Mouse (Mus musculus): Measurements from ENCODE around the gene Trpt1.
"Not testable (repeated sequence)": the region's sequence is repeated elsewhere in the genome, so short reads cannot be mapped to it uniquely, and the experiment has no call there.

Trpt1 gene

DNA sequence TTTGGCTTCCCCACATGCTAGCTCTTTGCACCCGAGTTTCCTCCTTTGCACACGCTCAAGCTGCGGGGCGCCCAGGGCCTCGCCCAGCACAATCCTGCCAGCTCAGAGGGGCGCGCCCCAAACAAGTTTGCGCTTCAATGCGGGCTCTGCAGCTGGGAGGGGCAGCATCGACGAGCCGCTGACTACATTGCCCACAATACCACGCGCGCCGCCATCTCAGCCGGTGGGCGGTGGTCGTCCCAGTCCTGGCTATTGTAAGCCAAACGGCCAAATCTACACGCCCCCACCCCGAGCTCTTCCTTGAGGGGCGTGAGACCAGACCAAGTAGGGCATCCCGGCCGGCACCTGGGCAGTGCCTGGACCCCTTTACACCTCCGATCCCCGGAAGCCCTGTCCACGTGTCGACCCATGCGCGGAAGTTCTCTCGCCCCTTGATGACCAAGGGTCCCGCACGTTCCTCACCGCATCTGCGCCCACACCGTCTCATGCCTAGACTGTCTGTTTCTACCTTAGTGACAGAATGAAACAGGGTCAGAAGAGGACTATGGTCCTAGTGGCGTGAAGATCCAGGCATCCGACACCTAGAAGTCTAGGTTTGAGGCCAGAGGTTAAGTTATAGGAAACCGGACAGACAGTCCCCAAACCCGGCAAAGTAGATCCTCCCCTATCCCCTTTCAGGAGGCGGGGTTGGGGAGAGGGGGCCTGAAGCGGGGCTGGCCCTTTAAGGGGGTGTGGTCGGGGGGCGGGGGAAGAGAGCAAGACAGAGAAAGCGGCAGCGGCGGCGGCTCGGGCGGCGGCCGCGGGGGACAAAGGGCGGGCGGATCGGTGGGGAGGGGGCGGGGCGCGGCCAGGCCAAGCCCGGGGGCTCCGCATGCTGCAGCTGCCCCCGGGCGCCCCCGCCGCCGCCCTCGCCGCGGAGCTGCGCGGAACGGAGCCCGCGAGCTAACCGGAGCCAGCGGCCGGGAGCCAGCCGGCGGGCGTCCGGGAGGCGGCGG is 21.4 kb upstream of the Trpt1 start, which contains the start of gene Ppp1r14b:
Gene Ppp1r14b, plus strand, starts transcription at position 758 of the 995 bp plus-strand sequence.
- peak; percentile 94 for DNase-seq (ENCODE audit: low spot score)

DNA sequence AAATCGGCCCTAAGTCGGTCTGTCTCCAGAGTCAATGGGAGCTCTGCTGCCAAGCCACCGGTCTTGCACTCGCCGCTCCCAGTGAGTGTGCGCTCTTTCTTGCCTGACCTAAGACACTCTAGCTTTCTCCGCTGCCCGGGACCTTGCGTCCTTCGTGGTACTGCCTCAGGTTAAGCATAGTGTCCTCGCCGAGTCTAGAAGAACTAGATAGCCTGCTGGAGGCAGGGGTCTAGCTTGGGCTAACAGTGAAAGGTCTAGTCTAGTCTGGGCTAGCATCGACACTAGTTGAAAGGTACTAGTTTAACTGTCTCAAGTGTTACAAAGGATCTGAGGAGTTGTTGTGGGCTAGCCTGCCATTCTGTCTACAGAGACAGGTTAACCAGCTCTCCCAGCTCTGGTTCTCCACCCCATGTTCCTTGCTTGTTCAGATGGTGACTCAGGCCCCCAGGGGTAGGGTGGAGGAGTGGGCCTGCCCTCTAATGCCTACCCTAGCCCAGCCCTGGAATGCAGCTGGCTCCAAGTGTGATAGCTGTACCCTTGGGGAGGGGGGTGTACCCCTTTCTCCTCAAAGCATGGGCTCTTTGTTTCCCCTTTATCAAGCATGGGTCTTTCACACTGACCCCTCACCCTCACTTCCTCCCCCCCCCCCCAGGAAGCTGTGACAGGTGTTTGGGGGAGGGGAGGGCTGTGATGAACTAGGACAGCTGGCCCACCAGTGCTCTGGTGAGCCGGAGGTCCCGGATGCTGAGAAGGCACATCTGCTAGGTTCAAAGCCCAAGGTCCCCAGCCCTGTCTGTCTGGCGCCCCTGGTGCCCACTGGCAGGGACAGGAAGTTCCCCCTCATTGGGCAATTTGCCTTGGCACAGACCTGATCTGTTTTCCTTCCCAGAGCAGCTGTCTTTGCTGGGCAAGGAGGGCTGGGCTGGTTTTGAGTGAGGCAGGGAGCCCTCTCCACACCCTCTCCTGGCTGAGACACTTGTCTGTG is 20.1 kb upstream of the Trpt1 start, which contains the start of gene Plcb3:
Gene Plcb3, minus strand, starts transcription at position 934 of the 985 bp plus-strand sequence.
- peak; percentile 69 for DNase-seq (ENCODE audit: low spot score)

DNA sequence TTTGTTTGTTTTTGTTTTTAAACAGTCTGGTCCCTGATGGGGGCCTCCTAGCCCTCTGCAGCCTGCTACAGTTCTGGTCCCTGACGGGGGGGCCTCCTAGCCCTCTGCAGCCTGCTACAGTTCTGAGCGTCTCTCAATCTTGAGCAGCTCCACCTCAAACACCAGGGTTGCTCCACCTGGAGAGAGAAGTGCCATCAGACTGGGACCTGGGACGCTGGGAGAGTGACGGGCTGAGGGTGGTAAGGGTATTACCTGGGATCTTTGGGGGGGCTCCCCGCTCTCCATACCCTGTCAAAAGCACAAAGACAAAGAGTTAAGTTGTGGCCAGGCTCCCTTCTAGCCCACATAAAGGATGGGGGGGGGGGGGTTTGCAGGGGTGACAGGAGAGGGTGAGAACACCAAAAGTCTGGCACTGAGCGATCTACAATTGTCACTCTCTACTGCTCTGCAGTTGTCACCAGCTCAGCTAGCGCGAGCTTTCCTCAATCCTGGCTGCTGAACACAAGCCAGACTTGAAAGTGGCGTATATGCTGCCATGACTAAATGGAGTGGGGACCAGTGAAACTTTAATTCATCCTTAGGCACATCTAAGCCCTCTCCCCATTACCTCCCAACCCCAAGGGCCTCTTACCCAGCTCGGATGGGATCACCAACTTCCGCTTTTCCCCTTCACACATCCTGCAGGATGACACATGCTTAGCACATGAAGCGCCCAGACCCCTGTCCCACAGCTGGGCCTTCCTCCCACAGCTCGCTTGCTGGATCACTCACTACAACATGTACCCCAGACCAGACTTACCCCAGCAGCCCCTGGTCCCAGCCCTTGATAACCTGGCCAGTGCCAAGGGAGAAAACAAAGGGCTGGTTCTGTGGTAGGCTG is 17.9 kb upstream of the Trpt1 start:
- no peak for DNase-seq (ENCODE audit: low spot score)

DNA sequence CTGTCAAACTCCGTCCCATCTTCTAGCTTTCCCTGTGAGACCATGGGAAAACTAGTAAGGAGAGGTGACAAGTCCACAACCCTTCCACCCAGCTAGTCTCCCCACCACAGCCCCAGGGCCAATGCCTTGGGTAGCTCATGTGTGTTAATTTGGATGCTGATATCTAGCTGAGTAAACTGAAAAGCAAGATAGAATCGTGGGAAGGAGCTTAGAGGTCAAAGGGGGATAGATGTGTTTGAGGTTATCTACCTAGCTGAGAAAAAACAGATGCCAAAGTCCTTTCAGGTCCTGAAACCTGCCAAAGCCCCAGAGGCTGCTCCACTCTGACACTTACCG is 17.3 kb upstream of the Trpt1 start:
- no peak for DNase-seq (ENCODE audit: low spot score)

DNA sequence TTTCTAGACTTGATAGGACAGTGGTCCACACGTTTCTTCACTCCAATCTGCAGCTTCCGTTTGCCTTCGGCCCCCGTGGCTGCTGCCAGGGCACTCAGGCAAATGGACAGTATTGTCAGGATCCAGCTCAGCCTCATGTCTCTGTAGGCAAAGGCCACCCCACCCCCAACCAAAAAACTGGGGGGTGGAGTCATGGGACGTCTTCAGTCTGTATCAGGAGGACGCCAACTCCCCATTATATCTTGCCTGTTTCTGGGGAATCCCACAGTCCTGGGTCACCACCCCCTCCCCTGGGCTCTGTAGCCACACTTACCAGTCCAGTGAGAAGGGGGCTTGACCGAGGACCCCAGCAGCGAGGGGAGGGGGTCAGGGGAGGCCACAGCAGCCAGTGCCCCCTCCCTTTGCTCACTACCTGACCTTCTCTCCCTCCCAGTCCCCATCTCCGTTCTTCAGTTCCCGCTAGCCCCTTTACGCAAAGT is 16.9 kb upstream of the Trpt1 start:
- DNase-seq (ENCODE audit: low spot score), result no peak

DNA sequence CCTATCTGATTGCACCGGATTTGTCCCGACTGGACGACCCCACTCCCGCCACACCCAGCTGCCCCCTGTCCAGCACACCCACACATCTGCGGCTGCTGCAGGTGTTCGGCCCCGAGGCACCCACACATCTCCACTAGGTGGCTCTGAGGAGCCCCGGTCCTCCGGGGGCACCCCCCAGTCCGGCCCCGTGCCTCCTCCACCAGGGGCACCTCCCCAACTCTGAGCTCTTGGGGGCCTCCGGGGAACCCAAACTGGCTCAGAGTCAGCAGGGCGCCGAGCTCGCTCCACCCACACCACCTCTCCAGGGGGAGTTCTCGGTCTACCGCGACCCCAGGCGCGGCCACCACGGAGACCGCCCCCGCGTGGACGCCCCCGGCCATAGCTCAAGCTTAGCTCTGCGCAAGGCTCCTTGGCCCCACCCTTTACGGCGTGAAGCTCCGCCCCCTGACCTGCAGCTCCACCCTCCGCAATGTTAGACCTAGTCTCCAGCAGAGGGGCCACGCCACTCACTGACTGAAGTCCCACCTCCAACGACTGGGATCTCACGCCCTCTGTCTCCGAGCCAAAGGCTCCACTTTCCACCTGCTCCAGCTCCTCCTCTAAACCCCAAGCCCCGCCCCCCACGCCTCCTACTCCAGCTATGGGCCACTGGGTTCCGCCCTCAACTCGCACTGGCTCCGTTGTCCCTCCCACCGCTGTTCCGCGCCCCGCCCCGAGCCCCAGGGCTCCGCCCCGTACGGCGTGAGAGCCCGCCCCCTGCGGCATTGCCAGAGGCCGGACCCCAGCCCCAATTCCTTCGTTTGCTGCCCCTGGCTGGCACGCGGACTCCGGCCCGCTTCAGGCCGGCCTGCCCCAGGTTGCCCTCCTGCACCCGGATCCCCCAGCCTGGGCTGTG is 16.2 kb upstream of the Trpt1 start:
- DNase-seq (ENCODE audit: low spot score), result peak; percentile 100

DNA sequence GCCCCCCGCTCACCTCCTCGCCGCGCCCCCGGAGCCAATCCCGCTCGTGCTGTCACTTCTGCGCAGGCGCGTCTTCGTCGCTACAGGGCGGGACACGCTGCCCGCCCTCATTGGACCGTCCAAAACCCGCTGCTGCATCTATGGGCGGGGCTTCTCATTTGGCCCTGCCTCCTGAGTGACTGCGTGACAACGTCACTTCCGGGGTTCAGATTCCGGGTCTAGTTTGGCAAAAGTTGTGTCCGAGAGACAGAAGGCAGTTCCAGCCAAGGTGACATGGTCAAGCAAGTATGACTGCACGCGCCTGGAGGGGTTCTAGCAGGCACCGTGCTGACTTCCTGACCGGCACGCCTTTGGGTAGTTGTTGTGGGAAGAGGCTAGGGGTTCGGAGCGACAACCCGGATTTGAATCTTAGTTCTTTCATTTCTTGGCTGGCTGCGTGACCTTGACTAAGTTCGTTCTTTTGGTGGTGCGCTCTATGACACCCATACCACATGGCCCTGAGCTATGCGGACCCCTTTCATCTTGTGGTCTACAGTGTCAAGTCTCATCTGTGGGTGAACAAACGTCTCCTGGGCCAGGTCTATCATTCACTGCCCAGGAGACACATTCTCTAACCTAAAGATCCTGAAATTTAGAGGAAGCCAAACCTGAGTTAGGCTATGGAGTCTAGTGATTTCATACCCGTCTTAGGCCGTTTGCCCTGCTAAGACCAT is 15.4 kb upstream of the Trpt1 start, which contains the start of gene Fkbp2:
Gene Fkbp2, minus strand, starts transcription at position 121 of the 713 bp plus-strand sequence.
- peak; percentile 99 for DNase-seq (ENCODE audit: low spot score)

DNA sequence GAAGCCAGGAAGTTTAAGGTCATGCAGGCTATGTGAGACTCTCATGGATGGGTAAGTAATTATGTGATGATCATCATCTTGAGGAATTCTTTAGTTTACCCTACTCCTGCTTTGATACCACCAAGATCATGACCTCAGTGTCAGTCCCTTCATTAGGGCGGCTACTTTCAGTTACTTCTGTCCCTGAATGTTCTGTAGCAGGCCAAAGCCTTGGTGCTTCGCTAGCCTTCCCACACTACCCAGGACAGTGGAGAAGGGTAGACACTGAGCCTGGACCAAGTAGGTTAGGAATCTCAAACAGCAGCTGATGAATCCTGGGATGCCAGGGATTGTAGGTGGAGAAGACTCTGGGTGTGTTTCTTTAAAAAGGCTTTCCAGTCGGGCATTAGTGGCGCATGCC is 14.5 kb upstream of the Trpt1 start:
- no peak for DNase-seq (ENCODE audit: low spot score)

DNA sequence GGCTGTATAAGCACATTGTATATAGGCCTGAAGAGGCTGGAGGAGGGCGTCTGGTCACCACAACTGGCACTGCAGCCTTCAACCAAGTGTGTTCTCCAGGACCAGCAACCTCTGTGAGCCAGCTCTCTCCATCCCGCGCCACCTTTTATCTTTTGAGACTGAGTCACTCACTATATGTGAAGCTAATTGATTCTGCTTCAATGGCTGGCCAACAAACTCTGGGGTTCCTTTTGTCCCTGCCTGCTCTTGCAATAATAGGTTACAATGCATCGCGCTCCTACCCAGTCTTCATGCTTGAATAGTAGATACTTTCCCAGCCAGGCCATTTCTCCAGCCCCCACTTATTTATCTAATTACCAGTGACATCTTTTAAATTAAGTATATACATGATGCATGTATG is 12.3 kb upstream of the Trpt1 start:
- no peak for DNase-seq (ENCODE audit: low spot score)

DNA sequence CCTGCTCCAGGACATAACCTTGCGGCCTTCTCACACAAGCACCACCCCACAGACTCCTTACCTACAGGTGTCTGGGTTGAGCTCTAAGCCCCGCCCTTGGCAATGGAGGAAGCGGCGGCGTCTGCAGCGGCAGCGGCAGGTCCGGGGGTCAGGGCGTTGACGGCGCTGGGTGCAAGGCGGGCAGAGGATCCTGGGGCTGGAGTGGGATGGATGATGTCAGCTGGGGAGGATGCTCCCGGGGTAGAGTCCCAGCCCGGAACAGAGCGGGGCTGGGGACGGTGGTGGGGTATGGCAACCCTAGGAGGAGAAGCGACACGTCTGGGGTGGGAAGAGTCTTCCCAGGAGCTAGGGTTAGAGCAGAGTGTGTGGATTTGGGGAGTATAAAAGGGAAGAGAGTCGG is 10.6 kb upstream of the Trpt1 start:
- DNase-seq (ENCODE audit: low spot score), result no peak

DNA sequence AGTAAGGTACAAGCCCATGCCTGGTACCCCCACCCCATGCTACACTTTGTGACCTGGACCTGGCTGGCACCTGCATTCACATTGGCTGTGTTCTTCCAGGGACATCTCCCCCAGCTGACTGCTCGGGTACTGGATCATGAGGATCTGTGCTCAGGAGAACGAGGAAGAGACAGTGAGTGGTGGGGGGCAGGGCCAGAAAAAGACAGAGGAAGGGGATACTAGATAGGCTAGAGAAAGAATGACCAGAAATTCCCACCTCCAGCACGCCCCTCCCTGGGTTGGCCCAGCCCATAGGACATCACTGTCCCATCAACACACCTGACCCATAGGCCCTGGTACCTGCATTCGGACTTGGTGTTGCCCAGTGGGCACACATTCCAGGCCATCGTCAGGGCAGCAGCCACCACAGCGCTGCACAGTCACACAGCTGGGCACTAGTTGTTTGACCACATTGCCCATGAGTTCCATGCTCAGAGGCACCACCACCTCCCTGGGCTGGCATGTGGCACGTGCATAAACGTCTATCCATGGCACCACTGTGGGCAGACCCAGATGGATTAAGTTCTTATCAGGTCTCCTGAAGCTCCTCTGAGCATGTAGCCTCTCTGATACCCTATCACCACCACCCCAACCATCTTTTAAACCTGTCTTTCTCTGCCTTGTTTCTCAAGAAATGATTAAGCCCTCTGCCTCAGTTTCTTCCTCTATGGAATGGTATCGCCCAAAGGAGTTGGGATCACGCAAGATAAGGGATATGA is 9.8 kb upstream of the Trpt1 start:
- DNase-seq (ENCODE audit: low spot score), result no peak

DNA sequence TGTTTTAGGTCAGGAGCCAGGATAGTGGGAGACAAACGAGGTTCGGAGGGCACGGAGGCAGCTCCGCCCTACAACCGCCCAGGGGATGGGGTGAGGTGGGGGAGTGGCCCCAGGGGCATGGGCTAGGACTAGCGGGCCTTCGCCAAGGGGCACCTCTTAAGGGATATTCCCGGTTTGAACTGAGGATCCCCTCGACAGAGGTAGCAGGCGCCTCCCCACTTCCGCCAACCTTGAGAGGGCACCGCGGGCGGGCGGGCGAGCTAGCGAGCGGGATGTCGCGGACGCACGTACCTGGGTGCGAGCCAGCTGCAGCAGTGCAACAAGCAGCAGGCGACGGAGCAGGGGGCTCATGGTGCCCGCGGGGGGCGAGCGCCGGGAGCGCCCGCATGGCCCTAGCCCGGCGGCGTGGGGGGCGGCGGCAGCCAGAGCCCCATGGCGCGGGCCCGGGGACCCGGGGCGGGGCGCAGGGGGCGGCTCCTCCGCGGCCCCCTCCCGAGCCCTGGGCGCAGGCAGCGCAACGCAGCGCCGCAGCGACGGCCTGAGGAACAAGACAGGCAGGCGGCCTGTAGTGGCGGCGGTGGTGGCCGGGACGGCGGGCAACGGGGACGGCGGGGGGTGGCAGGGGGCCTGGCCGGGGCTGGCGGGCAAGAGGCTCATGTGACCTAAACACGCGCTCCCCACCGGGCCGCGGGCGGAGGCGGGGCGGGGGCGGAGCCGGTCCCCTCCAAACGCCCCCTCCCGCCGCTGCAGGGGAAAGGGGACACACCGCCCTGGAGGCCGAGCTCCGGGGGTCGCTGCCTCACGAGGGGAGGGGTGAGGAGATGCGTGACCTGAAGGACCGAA is 8.6 kb upstream of the Trpt1 start, which contains the start of gene Vegfb:
Gene Vegfb, minus strand, starts transcription at position 591 of the 843 bp plus-strand sequence.
- peak; percentile 79 for DNase-seq (ENCODE audit: low spot score)

DNA sequence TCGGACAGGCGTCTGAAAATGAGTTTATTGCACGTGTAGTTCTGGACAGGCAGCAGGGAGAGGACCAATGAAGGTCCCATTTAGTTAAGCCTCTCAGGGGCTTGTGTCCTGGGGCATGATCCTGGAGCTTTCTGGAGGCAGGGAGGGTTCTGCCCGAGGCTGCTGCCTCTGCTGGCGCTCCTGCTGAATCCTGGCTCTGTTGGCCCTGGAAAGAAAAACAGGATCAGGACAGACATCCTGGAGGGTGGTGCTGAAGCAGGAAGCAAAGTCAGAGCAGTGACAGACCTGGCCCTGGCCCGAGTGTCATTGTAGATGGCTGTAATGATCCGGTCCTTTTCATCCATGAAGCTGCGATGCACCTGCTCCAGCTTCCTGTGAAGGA is 8.0 kb upstream of the Trpt1 start:
- DNase-seq (ENCODE audit: low spot score), result no peak

DNA sequence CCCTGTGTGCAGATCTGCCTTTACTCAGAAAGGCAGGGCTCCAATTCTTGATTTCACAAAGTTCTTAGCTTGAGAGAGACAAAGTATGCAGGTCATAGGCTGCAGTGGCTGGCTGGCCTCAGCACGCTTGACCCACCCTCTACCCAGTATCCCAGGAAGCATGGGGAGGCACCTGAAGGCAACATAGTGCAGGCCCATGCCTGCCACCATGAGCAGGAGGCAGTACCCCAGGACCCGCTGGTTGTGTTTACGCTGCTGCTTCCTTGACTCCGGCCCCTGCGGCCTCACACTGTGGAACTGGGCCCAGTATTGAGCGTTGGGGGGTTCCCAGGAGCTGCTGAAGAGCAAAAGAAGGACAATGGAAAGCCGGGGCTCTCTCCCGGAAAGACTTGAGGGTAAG is 6.7 kb upstream of the Trpt1 start:
- peak; percentile 42 for DNase-seq (ENCODE audit: low spot score)

DNA sequence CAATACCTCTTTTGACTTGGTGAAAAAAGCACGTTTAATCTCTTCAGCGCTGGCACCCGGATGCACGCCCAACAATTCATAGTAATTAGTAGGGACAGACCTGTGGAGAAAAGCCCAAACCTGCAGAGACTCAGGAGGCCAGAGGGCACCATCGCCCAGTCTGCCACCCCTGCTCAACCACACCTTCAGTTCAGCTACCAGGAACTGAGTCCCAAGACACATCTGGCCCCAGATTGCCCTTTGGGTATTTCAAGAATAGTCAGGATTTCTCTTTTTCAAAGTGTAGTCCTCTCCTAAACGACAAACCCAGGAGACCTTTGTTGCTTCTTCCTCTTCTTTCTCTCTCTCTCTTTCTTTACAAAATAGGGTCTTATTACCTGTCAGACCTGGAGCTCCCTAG is 5.2 kb upstream of the Trpt1 start:
- DNase-seq (ENCODE audit: low spot score), result peak; percentile 34

DNA sequence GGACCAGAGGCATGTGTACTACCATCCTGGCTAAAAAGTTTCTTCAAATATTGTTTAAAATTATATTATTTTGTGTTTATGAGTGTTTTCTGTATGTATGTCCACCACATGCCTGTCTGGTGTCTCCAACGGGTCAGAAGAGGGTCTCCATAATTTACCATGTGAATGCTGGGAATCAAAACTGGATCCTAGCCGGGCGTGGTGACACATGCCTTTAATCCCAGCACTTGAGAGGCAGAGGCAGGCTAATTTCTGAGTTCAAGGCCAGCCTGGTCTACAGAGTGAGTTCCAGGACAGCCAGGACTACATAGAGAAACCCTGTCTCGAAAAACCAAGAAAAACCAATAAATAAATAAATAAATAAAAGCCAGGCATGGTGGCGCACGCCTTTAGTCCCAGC is 4.8 kb upstream of the Trpt1 start:
- not testable (repeated sequence) for DNase-seq (ENCODE audit: low spot score)

DNA sequence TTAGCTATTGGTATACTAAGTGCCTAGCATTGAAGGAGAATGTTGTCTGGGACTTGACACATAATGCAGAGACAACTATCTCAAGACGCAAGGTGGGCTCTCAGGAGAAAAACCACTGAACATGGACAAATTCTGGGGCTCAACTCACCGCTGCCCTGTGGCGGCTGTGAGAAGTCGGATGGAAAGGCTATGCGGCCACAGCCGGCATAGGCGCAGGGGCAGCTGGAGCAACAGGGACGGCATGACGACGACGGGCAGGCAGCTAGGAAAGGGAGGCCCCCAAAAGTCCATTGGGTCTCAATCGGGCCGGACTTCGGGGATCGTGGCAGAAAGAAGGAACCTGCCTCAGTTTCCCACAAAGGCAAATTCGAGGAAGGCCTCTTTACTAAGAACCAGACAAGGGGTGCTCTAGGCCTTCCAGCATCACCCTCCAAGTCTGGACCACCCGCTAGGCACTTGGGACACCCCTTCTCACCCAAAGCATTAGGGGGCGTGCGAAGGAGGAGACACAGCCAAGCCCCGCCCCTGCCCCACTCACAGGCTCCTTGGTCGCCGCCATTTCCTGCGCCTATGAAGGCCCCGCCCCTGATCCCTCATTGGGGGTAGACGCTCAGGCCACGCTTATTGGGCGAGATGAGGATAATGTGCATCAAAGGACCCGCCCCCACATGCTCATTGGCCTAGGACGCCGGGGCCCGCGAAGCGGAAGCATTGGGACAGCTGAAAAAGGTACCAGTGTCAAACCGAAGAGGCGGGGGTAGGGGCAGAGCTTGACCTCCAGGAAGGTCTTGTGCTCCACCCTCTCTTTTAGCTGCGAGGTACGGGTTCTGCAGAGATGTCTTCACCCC is 3.7 kb upstream of the Trpt1 start, which contains the start of gene Dnajc4:
Gene Dnajc4, minus strand, starts transcription at position 562 of the 848 bp plus-strand sequence.
- peak; percentile 98 for DNase-seq (ENCODE audit: low spot score)
